Mouse (Mus musculus) thymus, adult 2 months (tissue): ENCODE measurements at regions not wholly inside any gene's neighbourhood (a gene's known extent, or its start where the extent isn't known, plus 50 kb on each side); places are given as distances from the start of the nearest gene placed in this dataset.

ENCODE experiments used
- DNase-seq: peaks from one replicate; pipeline ENCODE4 v3.0.0; 2021
- H3K27ac ChIP-seq: fragments of 200-500 bp; 2 replicates; pipeline ENCODE4 v1.5.1; 2012; ENCODE audit warnings: low read length, control low read depth; ENCODE audit not compliant: control insufficient read depth, insufficient read depth
- H3K27me3 ChIP-seq: fragments of 200-500 bp; 2 replicates; pipeline ENCODE4 v1.6.1; 2012; ENCODE audit warnings: mild to moderate bottlenecking, low read length, moderate library complexity, mixed read lengths; ENCODE audit not compliant: control insufficient read depth, insufficient read depth
- H3K36me3 ChIP-seq: fragments of 200-500 bp; 2 replicates; pipeline ENCODE4 v1.6.1; 2012; ENCODE audit warnings: mild to moderate bottlenecking, low read length, moderate library complexity; ENCODE audit not compliant: control insufficient read depth, insufficient read depth
- H3K4me1 ChIP-seq: fragments of 200-500 bp; replicated peaks from 2 replicates; pipeline ENCODE4 v1.6.1; 2012; ENCODE audit warnings: low read length; ENCODE audit not compliant: control insufficient read depth, insufficient read depth
- H3K4me3 ChIP-seq: fragments of 200-500 bp; 2 replicates; pipeline ENCODE4 v1.5.1; 2012; ENCODE audit warnings: mild to moderate bottlenecking, low read length, control low read depth, moderate library complexity; ENCODE audit not compliant: control insufficient read depth, insufficient read depth
- CTCF ChIP-seq: fragments of 200-500 bp; IDR thresholded peaks from 2 replicates; pipeline ENCODE4 v1.5.1; 2012; ENCODE audit warnings: mild to moderate bottlenecking, control low read depth, low read length, moderate library complexity, borderline replicate concordance; ENCODE audit not compliant: control insufficient read depth, poor library complexity, insufficient read depth; ENCODE audit errors: extremely low read depth
- POLR2A ChIP-seq: fragments of 200-500 bp; IDR thresholded peaks from 2 replicates; pipeline ENCODE4 v1.6.1; 2012; ENCODE audit warnings: mild to moderate bottlenecking, low read length, control low read depth, moderate library complexity; ENCODE audit not compliant: control insufficient read depth, poor library complexity, insufficient read depth; ENCODE audit errors: extremely low read depth
- WGBS: fragments of 180-500 bp; shearing (Covaris S2); methylation state at CpG from one replicate; pipeline ENCODE4 v1.1.7; 2018; 5-methylcytosine and 5-hydroxymethylcytosine counted together

GRCm38 (mm10) chr16:71197523-71197922 lies 883.8 kb downstream of the Gbe1 start:
- Histone ChIP-seq H3K4me1 (no peaks in the 10 kb centered on the region), H3K36me3 (no peaks in the 10 kb centered on the region), H3K4me3 (no peak overlapping the region), H3K27ac (no peak overlapping the region), H3K27me3 (no peaks in the 10 kb centered on the region)
- WGBS = 81% methylated on average over 2 of the region's 2 CpGs
- DNase-seq = no peak
- TF ChIP-seq CTCF (no peak), POLR2A (no peak)

- Histone ChIP-seq H3K27me3 (no peaks in the 10 kb centered on the region), H3K4me1 (no peaks in the 10 kb centered on the region), H3K27ac (no peak overlapping the region), H3K36me3 (no peaks in the 10 kb centered on the region), H3K4me3 (no peak overlapping the region)
- no peak for DNase-seq
- WGBS = 64% methylated on average over 7 of the region's 7 CpGs
- TF ChIP-seq CTCF (no peak), POLR2A (no peak)
Measured at GRCm38 (mm10) chr16:71208806-71209205, 895.1 kb downstream of the Gbe1 start.

- H3K27ac ChIP-seq = no peak overlapping the region
- H3K36me3 ChIP-seq = no peaks in the 10 kb centered on the region
- 84% methylated on average over 6 of the region's 6 CpGs for WGBS
- no peak for DNase-seq
- H3K4me1 ChIP-seq = no peaks in the 10 kb centered on the region
- no peak for TF ChIP-seq POLR2A
- no peak overlapping the region for H3K4me3 ChIP-seq
- H3K27me3 ChIP-seq = no peaks in the 10 kb centered on the region
Measured at GRCm38 (mm10) chr16:71224469-71224868, 910.7 kb downstream of the Gbe1 start.

GRCm38 (mm10) chr16:71230104-71230653 lies 916.4 kb downstream of the Gbe1 start:
- DNase-seq = no peak
- Histone ChIP-seq H3K27ac (no peak overlapping the region), H3K4me3 (no peak overlapping the region), H3K4me1 (no peaks in the 10 kb centered on the region), H3K36me3 (no peaks in the 10 kb centered on the region), H3K27me3 (no peaks in the 10 kb centered on the region)
- 94% methylated on average over 5 of the region's 5 CpGs for WGBS
- TF ChIP-seq CTCF = no peak
- no peak for TF ChIP-seq POLR2A

GRCm38 (mm10) chr16:71243065-71243464 lies 929.3 kb downstream of the Gbe1 start:
- no peak for DNase-seq
- TF ChIP-seq POLR2A = no peak
- TF ChIP-seq CTCF = no peak
- Histone ChIP-seq H3K4me3 (no peak overlapping the region), H3K27ac (no peak overlapping the region), H3K4me1 (no peaks in the 10 kb centered on the region), H3K27me3 (no peaks in the 10 kb centered on the region), H3K36me3 (no peaks in the 10 kb centered on the region)

- Histone ChIP-seq H3K27me3 (no peaks in the 10 kb centered on the region), H3K36me3 (no peaks in the 10 kb centered on the region), H3K4me3 (no peak overlapping the region), H3K27ac (no peak overlapping the region), H3K4me1 (no peaks in the 10 kb centered on the region)
- no peak for TF ChIP-seq CTCF
- TF ChIP-seq POLR2A = no peak
- DNase-seq = no peak
- 81% methylated on average over 4 of the region's 4 CpGs for WGBS
Measured at GRCm38 (mm10) chr16:71243480-71243879, 929.7 kb downstream of the Gbe1 start.

- no peaks in the 10 kb centered on the region for H3K4me1 ChIP-seq
- DNase-seq = peak; percentile 5
- no peak overlapping the region for H3K27ac ChIP-seq
- TF ChIP-seq POLR2A (no peak), CTCF (no peak)
- H3K27me3 ChIP-seq = no peaks in the 10 kb centered on the region
- no peaks in the 10 kb centered on the region for H3K36me3 ChIP-seq
- WGBS = 41% methylated on average over 9 of the region's 9 CpGs
- H3K4me3 ChIP-seq = no peak overlapping the region
Measured at GRCm38 (mm10) chr16:71247516-71248139, 933.9 kb downstream of the Gbe1 start.
